Mouse (Mus musculus) stomach, embryonic 14.5 days (tissue): ENCODE results near the gene Pgm5. TPM values are rescaled to one million over a fixed set of nuclear protein-coding genes. Genes with fewer than 3 reads are reported as not detected.

Source experiments
- ATAC-seq: fragments of 200-750 bp; cut with Nextera tagmentation; 2 replicates; pipeline ENCODE4 v1.8.0; 2017; ENCODE audit warnings: low read depth, moderate TSS enrichment; ENCODE audit not compliant: insufficient number of reproducible peaks, insufficient read depth, low FRiP score
- H3K27ac ChIP-seq: fragments of 300-500 bp; sonication (generic); 2 replicates; pipeline ENCODE4 v1.5.1; 2014; ENCODE audit warnings: mild to moderate bottlenecking, low read length, moderate library complexity, mixed read lengths
- H3K27me3 ChIP-seq: fragments of 300-500 bp; sonication (generic); 2 replicates; pipeline ENCODE4 v1.6.1; 2014; ENCODE audit warnings: low read length, control low read depth, mixed read lengths; ENCODE audit not compliant: control insufficient read depth, insufficient read depth
- H3K36me3 ChIP-seq: fragments of 300-500 bp; sonication (generic); 2 replicates; pipeline ENCODE4 v1.6.1; 2014; ENCODE audit warnings: mild to moderate bottlenecking, control low read depth, low read length, moderate library complexity, mixed read lengths; ENCODE audit not compliant: control insufficient read depth, insufficient read depth
- H3K4me1 ChIP-seq: fragments of 300-500 bp; sonication (generic); 2 replicates; pipeline ENCODE4 v1.6.1; 2014; ENCODE audit warnings: low read length, control low read depth, mixed read lengths; ENCODE audit not compliant: control insufficient read depth, insufficient read depth
- H3K4me2 ChIP-seq: fragments of 300-500 bp; sonication (generic); replicated peaks from 2 replicates; pipeline ENCODE4 v1.6.1; 2014; ENCODE audit warnings: low read depth, low read length, control low read depth
- H3K4me3 ChIP-seq: fragments of 300-500 bp; sonication (generic); 2 replicates; pipeline ENCODE4 v1.5.1; 2014; ENCODE audit warnings: low read depth, low read length, control low read depth
- H3K9ac ChIP-seq: fragments of 300-500 bp; sonication (generic); replicated peaks from 2 replicates; pipeline ENCODE4 v1.6.1; 2014; ENCODE audit warnings: low read depth, mild to moderate bottlenecking, control low read depth, low read length, moderate library complexity, mixed read lengths
- H3K9me3 ChIP-seq: fragments of 300-500 bp; sonication (generic); 2 replicates; pipeline ENCODE4 v1.6.1; 2016; ENCODE audit warnings: low read depth, low read length, control low read depth; ENCODE audit not compliant: control insufficient read depth
- WGBS: fragments of 180-500 bp; shearing (Covaris S2); extraction: QIAGEN DNeasy Blood & Tissue Kit; methylation state at CpG from one replicate; pipeline ENCODE4 v1.1.7; 2014; 5-methylcytosine and 5-hydroxymethylcytosine counted together
- polyA plus RNA-seq: library from polyadenylated mRNA; unstranded; fragments of >200 nt; fragmentation: Nextera tagmentation; extraction: Ambion mirVana; gene quantifications from 2 replicates; pipeline ENCODE4 v1.2.1, GENCODE M21; 2014

The Pgm5 gene
- polyA plus RNA-seq, 1 experiment from 2014 or later, result 20.3 TPM

- H3K36me3 ChIP-seq, result no peaks in the 10 kb centered on the region
- H3K9me3 ChIP-seq, result no peaks in the 10 kb centered on the region
- 69% methylated on average over 8 of the region's 8 CpGs for WGBS
- H3K4me3 ChIP-seq, result no peak overlapping the region
- no peak for ATAC-seq
- no peak overlapping the region for H3K4me2 ChIP-seq
- H3K9ac ChIP-seq, result no peak overlapping the region
- H3K4me1 ChIP-seq, result no peaks in the 10 kb centered on the region
- no peaks in the 10 kb centered on the region for H3K27me3 ChIP-seq
- H3K27ac ChIP-seq, result no peak overlapping the region
These were observed 213.6 kb downstream of the Pgm5 start for GRCm38 (mm10) chr19:24648016-24648415.

DNA sequence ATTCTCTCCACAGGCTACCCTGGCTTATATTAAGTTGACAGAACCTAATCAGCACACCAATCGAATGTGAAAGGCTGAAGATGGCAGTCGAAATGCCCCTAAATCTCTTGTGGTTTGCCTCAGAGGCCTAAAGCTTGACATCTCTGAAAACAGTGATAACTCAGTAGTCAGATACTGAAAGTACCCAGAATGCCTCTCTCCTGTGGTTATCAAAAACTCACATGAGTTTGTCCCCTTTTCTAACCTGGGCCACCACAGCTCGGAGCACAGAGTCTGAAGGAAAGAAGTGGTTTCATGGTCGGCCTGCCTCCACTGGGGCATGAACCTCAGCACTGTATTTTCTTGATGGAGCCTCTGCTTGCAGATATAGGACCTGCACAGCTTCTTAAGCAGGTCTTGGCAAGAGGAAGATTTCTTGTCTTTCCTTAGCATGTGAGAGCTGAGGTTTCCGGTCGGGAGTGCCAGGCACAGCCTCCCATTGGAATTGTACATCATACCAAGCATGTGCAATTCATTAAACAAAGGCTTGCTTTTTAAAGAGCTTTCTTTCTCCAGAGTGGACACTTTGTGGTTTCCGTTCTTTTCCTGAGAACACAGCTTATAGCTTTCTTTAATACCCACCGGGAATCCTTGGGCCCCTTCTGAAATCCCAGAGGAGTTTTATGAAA is 215.4 kb downstream of the Pgm5 start:
- no peak for ATAC-seq
- Histone ChIP-seq H3K4me3 (no peak overlapping the region), H3K27me3 (no peaks in the 10 kb centered on the region), H3K27ac (no peak overlapping the region), H3K9ac (no peak overlapping the region), H3K4me2 (no peak overlapping the region), H3K4me1 (no peaks in the 10 kb centered on the region), H3K9me3 (no peaks in the 10 kb centered on the region), H3K36me3 (no peaks in the 10 kb centered on the region)
- WGBS, result 74% methylated on average over 8 of the region's 8 CpGs

DNA sequence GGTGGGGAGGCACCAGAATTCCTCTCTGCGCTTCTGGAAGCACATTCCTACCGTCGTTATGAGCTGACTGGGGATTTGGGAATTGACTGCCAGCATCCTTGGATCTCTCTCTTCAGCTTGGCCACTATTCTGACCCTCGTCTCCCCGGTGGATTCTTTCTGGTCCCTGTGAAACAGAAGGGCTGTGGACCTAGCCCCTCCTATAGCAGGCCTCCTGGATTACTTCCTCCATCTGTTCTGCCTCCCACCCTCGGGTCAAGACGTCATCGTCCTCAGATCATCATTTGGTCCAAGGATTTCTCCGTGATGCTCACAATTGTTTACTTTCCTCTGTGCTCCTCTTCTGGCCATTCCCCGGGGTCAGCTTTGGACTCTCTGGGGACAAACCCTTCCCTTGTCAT is 216.7 kb downstream of the Pgm5 start:
- Histone ChIP-seq H3K36me3 (no peaks in the 10 kb centered on the region), H3K4me3 (no peak overlapping the region), H3K27me3 (no peaks in the 10 kb centered on the region), H3K9me3 (no peaks in the 10 kb centered on the region), H3K9ac (no peak overlapping the region), H3K27ac (no peak overlapping the region), H3K4me1 (no peaks in the 10 kb centered on the region), H3K4me2 (no peak overlapping the region)
- WGBS, result 62% methylated on average over 10 of the region's 10 CpGs
- no peak for ATAC-seq

- Histone ChIP-seq H3K36me3 (no peaks in the 10 kb centered on the region), H3K27me3 (no peaks in the 10 kb centered on the region), H3K4me1 (no peaks in the 10 kb centered on the region), H3K27ac (no peak overlapping the region), H3K9ac (no peak overlapping the region), H3K4me3 (no peak overlapping the region), H3K4me2 (no peak overlapping the region), H3K9me3 (no peaks in the 10 kb centered on the region)
- ATAC-seq, result no peak
- WGBS, result 83% methylated on average over 6 of the region's 6 CpGs
These were observed 220.7 kb downstream of the Pgm5 start for GRCm38 (mm10) chr19:24640982-24641381.

DNA sequence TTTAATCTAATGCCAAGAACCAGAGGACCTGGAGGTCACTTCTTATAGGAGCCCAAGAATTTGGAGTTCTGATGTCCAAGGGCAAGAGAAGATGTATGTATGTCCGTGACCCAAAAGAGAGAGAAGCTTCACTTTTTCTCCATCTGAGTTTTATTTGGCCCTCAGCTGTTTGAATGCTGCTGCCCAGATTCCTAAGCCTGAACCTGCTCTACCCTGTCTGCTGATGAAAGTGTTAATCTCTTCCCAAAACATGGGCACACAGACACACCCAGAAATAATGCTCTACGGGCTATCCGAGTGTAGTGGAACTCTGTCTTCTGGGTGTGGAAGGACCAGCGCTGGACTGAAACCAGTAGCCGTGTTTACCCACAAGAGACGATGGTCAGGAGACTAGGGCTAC is 223.7 kb downstream of the Pgm5 start:
- H3K4me1 ChIP-seq, result no peaks in the 10 kb centered on the region
- no peak overlapping the region for H3K4me2 ChIP-seq
- no peaks in the 10 kb centered on the region for H3K9me3 ChIP-seq
- H3K4me3 ChIP-seq, result no peak overlapping the region
- H3K9ac ChIP-seq, result no peak overlapping the region
- ATAC-seq, result no peak
- H3K27ac ChIP-seq, result no peak overlapping the region
- no peaks in the 10 kb centered on the region for H3K27me3 ChIP-seq
- 89% methylated on average over 6 of the region's 6 CpGs for WGBS
- no peaks in the 10 kb centered on the region for H3K36me3 ChIP-seq

- Histone ChIP-seq H3K4me2 (no peak overlapping the region), H3K27me3 (no peaks in the 10 kb centered on the region), H3K9ac (no peak overlapping the region), H3K27ac (no peak overlapping the region), H3K9me3 (no peaks in the 10 kb centered on the region), H3K4me3 (no peak overlapping the region), H3K36me3 (no peaks in the 10 kb centered on the region), H3K4me1 (no peaks in the 10 kb centered on the region)
- no peak for ATAC-seq
- WGBS, result 82% methylated on average over 10 of the region's 10 CpGs
These were observed 225.0 kb downstream of the Pgm5 start for GRCm38 (mm10) chr19:24636616-24637015.

- ATAC-seq, result no peak
- H3K27ac ChIP-seq, result no peak overlapping the region
- H3K4me1 ChIP-seq, result no peaks in the 10 kb centered on the region
- H3K27me3 ChIP-seq, result no peaks in the 10 kb centered on the region
- H3K36me3 ChIP-seq, result no peaks in the 10 kb centered on the region
- no peak overlapping the region for H3K9ac ChIP-seq
- no peaks in the 10 kb centered on the region for H3K9me3 ChIP-seq
- H3K4me2 ChIP-seq, result no peak overlapping the region
- H3K4me3 ChIP-seq, result no peak overlapping the region
- 5% methylated on average over 7 of the region's 7 CpGs for WGBS
These were observed 227.1 kb downstream of the Pgm5 start for GRCm38 (mm10) chr19:24634602-24635001.

Other genes starting within 250 kb of the Pgm5 start
- gene Tmem252, start 187.8 kb downstream of the Pgm5 start, polyA plus RNA-seq, result 13.7 and 14.5 TPM in 2 replicates
- 206 and 216 TPM in 2 replicates for gene Gm10053, start 13.8 kb upstream of the Pgm5 start, polyA plus RNA-seq
- gene Foxd4, start 39.3 kb upstream of the Pgm5 start, polyA plus RNA-seq, result not detected in 2 replicates
- gene Cbwd1, start 99.8 kb upstream of the Pgm5 start, polyA plus RNA-seq, result 19.8 and 23.0 TPM in 2 replicates
- 10.7 and 12.2 TPM in 2 replicates for gene Dock8, start 137.7 kb upstream of the Pgm5 start, polyA plus RNA-seq